Mouse (Mus musculus) WW6 (cell line): Measurements from ENCODE around the gene Myo18b.

Experiments
- DNase-seq: peaks from one replicate; pipeline ENCODE4 v3.0.0-alpha.2; 2013; ENCODE audit warnings: low read depth, low spot score

The Myo18b gene

GRCm38 (mm10) chr5:112815051-112815450 lies 81.1 kb downstream of the Myo18b start:
- no peak for DNase-seq

GRCm38 (mm10) chr5:112807629-112808028 lies 88.5 kb downstream of the Myo18b start:
- no peak for DNase-seq

DNA sequence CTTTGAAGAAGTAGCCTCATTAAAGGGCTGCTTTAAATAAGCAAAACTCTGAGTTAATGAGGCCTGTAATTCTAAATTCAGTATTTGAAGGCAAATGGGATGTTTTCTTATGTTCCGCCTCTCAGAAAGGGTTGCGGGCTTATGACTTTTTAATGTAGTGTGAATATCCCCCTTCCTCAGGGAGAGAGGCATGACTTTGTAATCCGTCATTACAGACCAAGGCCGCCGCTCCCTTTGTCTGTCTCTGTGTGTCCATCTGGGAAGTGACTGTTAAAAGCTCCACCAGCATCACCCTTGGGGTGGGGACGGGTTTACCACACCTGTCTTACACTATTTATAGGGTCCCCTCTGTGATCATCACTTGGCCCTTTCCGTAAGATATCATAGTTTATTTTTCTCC lies 100.1 kb downstream of the Myo18b start:
- DNase-seq = no peak

DNA sequence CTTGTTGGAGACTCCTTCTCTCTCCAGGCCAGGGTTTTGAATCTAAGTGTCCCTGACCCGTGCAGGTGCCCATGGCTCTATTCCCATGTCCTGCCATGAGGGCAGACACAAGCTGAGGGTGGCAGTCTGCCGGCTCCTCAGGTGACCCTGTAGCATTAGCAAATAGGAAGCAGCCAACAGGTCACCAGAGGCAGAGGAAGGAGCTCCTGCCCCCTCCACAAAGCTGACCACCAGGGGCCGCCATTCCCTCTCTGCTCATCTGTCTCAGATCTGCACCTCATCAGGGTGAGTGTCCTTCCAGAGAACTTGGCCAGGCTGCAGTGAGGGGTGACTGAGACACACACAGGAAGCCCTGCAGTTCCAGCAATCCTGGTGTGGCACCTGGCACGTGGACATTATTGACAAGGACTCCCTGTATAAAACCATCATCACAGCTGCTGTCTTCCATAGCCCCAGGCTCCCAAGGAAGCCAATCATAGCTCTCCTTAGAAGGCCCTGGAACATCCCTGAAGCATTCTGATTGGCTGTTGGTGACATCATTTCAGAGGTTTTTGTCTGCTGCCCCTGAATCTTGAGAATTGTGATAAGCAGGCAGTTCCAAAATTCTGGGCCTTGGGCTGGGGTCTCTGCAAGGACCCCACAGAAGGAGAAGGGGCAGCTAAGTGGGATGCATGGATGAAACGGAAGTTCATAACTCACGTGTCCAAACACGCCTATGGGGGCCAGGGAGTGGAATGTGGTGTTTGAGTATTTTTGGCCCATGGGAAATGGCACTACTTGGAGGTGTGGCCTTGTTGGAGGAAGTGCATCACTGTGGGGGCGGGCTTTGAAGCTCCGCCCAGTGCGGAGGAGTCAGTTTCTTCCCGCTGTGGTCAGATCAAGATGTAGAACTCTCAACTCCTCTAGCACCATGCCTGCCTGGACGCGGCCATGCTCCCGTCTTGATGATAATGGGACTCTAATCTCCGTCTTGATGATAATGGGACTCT lies 104.1 kb downstream of the Myo18b start:
- no peak for DNase-seq

DNA sequence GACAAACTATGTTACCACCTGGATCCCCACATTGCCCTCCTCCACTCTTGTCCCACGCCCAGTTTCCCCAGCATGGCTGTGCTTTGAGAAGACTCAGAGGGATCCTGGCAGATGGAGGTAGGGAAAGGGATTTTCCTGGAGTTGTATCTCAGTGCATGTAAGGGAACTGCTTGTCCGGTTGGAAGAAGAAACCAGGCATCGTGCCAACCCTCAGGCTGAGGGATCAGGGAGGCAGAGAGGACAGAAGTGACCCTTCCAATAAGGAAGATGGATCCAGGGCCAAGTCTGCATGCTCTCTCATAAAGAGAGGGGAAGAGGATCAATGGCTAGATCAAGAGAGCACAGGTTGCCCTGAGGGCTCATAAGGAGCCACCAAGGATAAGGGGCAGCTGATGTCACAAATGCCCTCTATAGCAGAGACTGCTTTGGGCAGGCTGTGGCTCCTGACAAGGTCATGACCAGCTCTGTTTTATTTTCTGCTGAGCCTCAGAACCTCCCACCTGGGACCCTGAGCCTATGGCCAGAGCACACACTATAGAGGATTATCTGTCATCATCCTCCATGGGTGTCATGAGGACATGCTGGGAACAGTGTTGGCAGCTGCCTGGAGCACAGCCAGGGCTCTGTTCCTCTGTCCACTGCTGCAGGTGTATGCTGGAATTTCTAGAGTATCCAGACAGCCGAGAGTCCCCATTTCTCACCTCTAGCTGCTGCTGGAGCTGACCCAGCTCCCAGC lies 105.6 kb downstream of the Myo18b start:
- DNase-seq = no peak

DNA sequence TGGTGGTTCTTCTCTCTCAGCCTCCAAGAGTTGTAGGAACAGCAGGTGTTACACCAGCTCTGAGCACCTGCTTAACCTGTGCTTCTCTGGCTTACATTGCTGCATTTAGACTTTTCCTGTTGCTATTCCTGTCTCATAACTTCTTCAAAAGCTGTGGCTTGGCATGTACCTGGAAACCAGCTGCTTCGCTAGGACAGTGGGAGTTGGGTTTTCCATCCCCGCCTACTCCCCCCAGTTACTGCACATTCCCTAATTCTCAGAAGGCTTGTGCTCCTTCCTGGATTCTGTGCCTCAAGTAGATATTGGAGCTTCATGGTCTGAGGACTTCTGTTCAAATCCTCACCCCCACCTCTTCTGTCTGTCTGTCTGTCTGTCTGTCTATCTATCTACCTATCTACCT lies 107.7 kb downstream of the Myo18b start:
- DNase-seq = no peak

DNA sequence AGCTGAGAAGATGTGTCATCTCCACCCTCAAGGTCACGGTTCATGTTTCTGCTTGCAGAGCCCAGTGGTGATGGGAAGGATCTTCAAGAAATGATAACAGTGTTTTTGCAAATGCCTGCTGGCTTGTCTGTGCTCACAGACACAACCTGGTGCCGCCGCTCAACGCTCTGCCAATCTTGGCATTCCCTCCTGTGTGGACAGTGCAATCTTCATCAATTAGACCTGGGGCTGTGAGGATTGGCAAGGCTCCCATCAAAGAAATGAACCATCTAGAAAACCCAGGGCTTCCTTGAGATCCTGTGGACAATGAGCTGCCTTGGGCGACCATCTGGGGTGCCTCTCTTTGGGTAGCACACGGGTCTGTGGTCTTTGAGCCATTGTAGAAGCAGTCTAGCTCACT lies 109.4 kb downstream of the Myo18b start:
- DNase-seq = no peak

DNA sequence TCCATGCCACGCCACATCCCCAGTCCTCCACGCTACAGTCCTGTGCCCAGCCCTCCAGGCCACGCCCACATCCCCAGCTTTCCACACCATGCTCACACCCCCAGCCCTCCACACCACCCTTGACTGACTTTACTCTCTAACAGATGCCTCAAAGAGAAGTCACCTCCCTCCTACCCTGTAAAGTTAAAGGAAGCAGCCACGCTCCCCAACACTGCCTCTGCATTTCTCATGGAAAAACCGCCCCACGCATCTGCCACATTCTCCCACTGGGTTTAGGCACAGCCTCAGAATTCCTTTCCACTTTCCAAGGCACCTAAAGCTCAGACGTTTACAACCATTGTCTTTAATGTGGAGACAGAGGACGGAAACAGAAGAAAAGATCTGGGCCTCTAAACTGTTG lies 110.1 kb downstream of the Myo18b start:
- no peak for DNase-seq

DNA sequence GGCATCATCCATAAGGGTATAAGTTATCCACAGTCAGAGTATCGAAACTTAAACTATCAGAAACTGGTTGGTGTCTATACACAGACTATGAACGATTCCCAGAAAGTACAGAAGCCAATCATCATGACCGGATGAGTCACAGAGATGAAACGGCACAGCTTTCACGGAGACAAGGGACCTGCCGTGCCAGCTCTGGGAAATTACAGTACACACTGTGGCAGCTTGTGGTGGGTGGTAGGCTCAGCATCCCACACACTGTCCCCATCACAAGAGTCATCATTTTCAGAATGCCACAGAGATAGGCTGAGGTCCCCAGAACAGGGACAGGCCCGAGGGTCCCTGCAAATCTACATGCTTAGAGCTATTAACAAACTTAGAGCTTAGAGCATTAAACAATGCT lies 114.4 kb downstream of the Myo18b start:
- no peak for DNase-seq

DNA sequence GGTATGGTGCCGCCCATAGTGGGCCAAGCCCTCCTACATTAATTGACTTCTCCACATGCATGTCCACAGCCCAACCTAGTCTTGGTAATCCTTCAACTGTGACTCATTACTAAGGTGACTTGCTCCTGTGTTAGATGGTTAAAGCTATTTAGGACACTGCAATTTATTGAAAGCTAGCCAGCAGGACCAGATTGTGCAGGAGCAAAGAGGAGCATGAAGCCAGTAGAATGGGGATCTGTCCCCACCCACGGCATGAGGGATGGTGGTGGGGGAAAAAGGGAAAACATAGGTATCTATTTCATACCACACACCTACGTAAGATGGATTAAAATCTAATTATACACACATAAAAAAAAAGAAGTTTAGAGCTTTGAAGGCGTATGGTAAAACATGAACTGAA lies 114.9 kb downstream of the Myo18b start:
- no peak for DNase-seq

- no peak for DNase-seq
Measured at GRCm38 (mm10) chr5:112780383-112780782, 115.8 kb downstream of the Myo18b start.

- no peak for DNase-seq
Measured at GRCm38 (mm10) chr5:112776781-112777405, 119.3 kb downstream of the Myo18b start.

- no peak for DNase-seq
Measured at GRCm38 (mm10) chr5:112773429-112773828, 122.7 kb downstream of the Myo18b start.

- DNase-seq = no peak
Measured at GRCm38 (mm10) chr5:112771376-112771901, 124.7 kb downstream of the Myo18b start.

- no peak for DNase-seq
Measured at GRCm38 (mm10) chr5:112769721-112770119, 126.4 kb downstream of the Myo18b start.

- DNase-seq = no peak
Measured at GRCm38 (mm10) chr5:112769020-112769720, 127.0 kb downstream of the Myo18b start.

GRCm38 (mm10) chr5:112768556-112768955 lies 127.6 kb downstream of the Myo18b start:
- no peak for DNase-seq

GRCm38 (mm10) chr5:112761415-112762075 lies 134.6 kb downstream of the Myo18b start:
- DNase-seq = no peak

- no peak for DNase-seq
Measured at GRCm38 (mm10) chr5:112755581-112755980, 140.6 kb downstream of the Myo18b start.

- no peak for DNase-seq
Measured at GRCm38 (mm10) chr5:112749634-112750033, 146.5 kb downstream of the Myo18b start.
